Mouse (Mus musculus) testis, postnatal 14 days (tissue): ENCODE results near the gene Rufy3.
A peak's percentile ranks its signal among the peaks of the same experiment; 100 is the strongest.

ENCODE experiments used
- DNase-seq: peaks from one replicate; pipeline ENCODE4 v3.0.0; 2021; ENCODE audit warnings: low spot score

Gene Rufy3

GRCm38 (mm10) chr5:88629125-88629524 lies 64.3 kb downstream of the Rufy3 start:
- no peak for DNase-seq

- no peak for DNase-seq
Measured at GRCm38 (mm10) chr5:88629987-88630386, 65.1 kb downstream of the Rufy3 start.

- DNase-seq = no peak
Measured at GRCm38 (mm10) chr5:88630883-88631282, 66.0 kb downstream of the Rufy3 start.

GRCm38 (mm10) chr5:88631545-88631944 lies 66.7 kb downstream of the Rufy3 start:
- no peak for DNase-seq

- DNase-seq = no peak
Measured at GRCm38 (mm10) chr5:88632463-88632862, 67.6 kb downstream of the Rufy3 start.

- DNase-seq = no peak
Measured at GRCm38 (mm10) chr5:88634076-88634475, 69.2 kb downstream of the Rufy3 start.

GRCm38 (mm10) chr5:88642786-88643185 lies 77.9 kb downstream of the Rufy3 start:
- no peak for DNase-seq

GRCm38 (mm10) chr5:88643491-88643890 lies 78.7 kb downstream of the Rufy3 start:
- peak; percentile 38 for DNase-seq

- no peak for DNase-seq
Measured at GRCm38 (mm10) chr5:88644901-88645300, 80.1 kb downstream of the Rufy3 start.

- DNase-seq = no peak
Measured at GRCm38 (mm10) chr5:88645405-88645804, 80.6 kb downstream of the Rufy3 start.

- no peak for DNase-seq
Measured at GRCm38 (mm10) chr5:88649250-88650173, 84.7 kb downstream of the Rufy3 start.

GRCm38 (mm10) chr5:88652589-88652988 lies 87.7 kb downstream of the Rufy3 start:
- no peak for DNase-seq

GRCm38 (mm10) chr5:88657868-88658267 lies 93.0 kb downstream of the Rufy3 start:
- DNase-seq = no peak

- DNase-seq = no peak
Measured at GRCm38 (mm10) chr5:88663151-88663550, 98.3 kb downstream of the Rufy3 start.

- no peak for DNase-seq
Measured at GRCm38 (mm10) chr5:88663875-88664274, 99.0 kb downstream of the Rufy3 start.

GRCm38 (mm10) chr5:88674703-88675442 lies 110.0 kb downstream of the Rufy3 start:
- peak; percentile 62 for DNase-seq

GRCm38 (mm10) chr5:88675443-88676387 lies 110.9 kb downstream of the Rufy3 start, which contains the start of gene Grsf1:
Grsf1 (minus strand) TSS chr5:88676171.
- DNase-seq = peak; percentile 93

- DNase-seq = no peak
Measured at GRCm38 (mm10) chr5:88678929-88679328, 114.1 kb downstream of the Rufy3 start.

- DNase-seq = no peak
Measured at GRCm38 (mm10) chr5:88679341-88679740, 114.5 kb downstream of the Rufy3 start.

GRCm38 (mm10) chr5:88680567-88680966 lies 115.7 kb downstream of the Rufy3 start:
- DNase-seq = no peak

- no peak for DNase-seq
Measured at GRCm38 (mm10) chr5:88683706-88684105, 118.9 kb downstream of the Rufy3 start.

- DNase-seq = no peak
Measured at GRCm38 (mm10) chr5:88684226-88684625, 119.4 kb downstream of the Rufy3 start.
